Mouse (Mus musculus) midbrain, embryonic 13.5 days (tissue): ENCODE measurements around the gene Tango6. TPM values are rescaled to one million over a fixed set of nuclear protein-coding genes. Genes with fewer than 3 reads are reported as not detected.
A peak's percentile ranks its signal among the peaks of the same experiment; 100 is the strongest.

Experiments
- ATAC-seq: fragments of 200-750 bp; cut with Nextera tagmentation; 2 replicates; pipeline ENCODE4 v1.8.0; 2017; ENCODE audit warnings: mild to moderate bottlenecking, moderate TSS enrichment, moderate library complexity
- H3K27ac ChIP-seq: fragments of 300-500 bp; sonication (generic); 2 replicates; pipeline ENCODE4 v1.5.1; 2015; ENCODE audit warnings: inconsistent platforms, mild to moderate bottlenecking, moderate library complexity
- H3K27me3 ChIP-seq: fragments of 300-500 bp; sonication (generic); 2 replicates; pipeline ENCODE4 v1.6.1; 2015; ENCODE audit warnings: mild to moderate bottlenecking, inconsistent platforms
- H3K36me3 ChIP-seq: fragments of 300-500 bp; sonication (generic); 2 replicates; pipeline ENCODE4 v1.6.1; 2015; ENCODE audit warnings: mild to moderate bottlenecking, inconsistent platforms
- H3K4me1 ChIP-seq: fragments of 300-500 bp; sonication (generic); replicated peaks from 2 replicates; pipeline ENCODE4 v1.6.1; 2015; ENCODE audit warnings: inconsistent platforms
- H3K4me2 ChIP-seq: fragments of 300-500 bp; sonication (generic); replicated peaks from 2 replicates; pipeline ENCODE4 v1.6.1; 2015; ENCODE audit warnings: moderate library complexity, mild to moderate bottlenecking, inconsistent platforms
- H3K4me3 ChIP-seq: fragments of 300-500 bp; sonication (generic); replicated peaks from 2 replicates; pipeline ENCODE4 v1.5.1; 2015; ENCODE audit warnings: mild to moderate bottlenecking, inconsistent platforms
- H3K9ac ChIP-seq: fragments of 300-500 bp; sonication (generic); replicated peaks from 2 replicates; pipeline ENCODE4 v1.6.1; 2015; ENCODE audit warnings: mild to moderate bottlenecking, inconsistent platforms
- H3K9me3 ChIP-seq: fragments of 300-500 bp; sonication (generic); 2 replicates; pipeline ENCODE4 v1.6.1; 2016; ENCODE audit warnings: mild to moderate bottlenecking, inconsistent platforms
- WGBS: fragments of 180-500 bp; shearing (Covaris S2); methylation state at CpG from one replicate; pipeline ENCODE4 v1.1.7; 2015; 5-methylcytosine and 5-hydroxymethylcytosine counted together
- polyA plus RNA-seq: library from polyadenylated mRNA; unstranded; fragments of >200 nt; fragmentation: Nextera tagmentation; extraction: Ambion mirVana; gene quantifications from 2 replicates; pipeline ENCODE4 v1.2.1, GENCODE M21; 2015

The Tango6 gene
- polyA plus RNA-seq, 1 experiment from 2014 or later: 7.5 TPM

- no peaks in the 10 kb centered on the region for H3K27me3 ChIP-seq
- H3K27ac ChIP-seq: peak overlapping the region; percentile 94
- peaks cover 18% of the 10 kb centered on the region for H3K36me3 ChIP-seq
- H3K9ac ChIP-seq: peak overlapping the region; percentile 93
- peak; percentile 86 for ATAC-seq
- peak overlapping the region; percentile 81 for H3K4me2 ChIP-seq
- peak overlapping the region; percentile 92 for H3K4me3 ChIP-seq
- H3K4me1 ChIP-seq: peaks cover 38% of the 10 kb centered on the region
- under 1% methylated on average over 41 of the region's 57 CpGs for WGBS
- H3K9me3 ChIP-seq: no peaks in the 10 kb centered on the region
These were observed 210.1 kb downstream of the Tango6 start for GRCm38 (mm10) chr8:106892806-106893451.

GRCm38 (mm10) chr8:106893481-106894156 is 210.8 kb downstream of the Tango6 start, which contains the start of gene Utp4:
TSS of gene Utp4 (plus strand) at chr8:106893636.
- ATAC-seq: peak; percentile 97
- Histone ChIP-seq H3K4me3 (peak within 1 kb of the TSS; percentile 92), H3K9me3 (no peaks in the 10 kb centered on the region), H3K9ac (peak within 1 kb of the TSS; percentile 93), H3K27me3 (no peaks in the 10 kb centered on the region), H3K27ac (peak within 1 kb of the TSS; percentile 94), H3K4me1 (peaks cover 36% of the 10 kb centered on the region), H3K4me2 (peak within 1 kb of the TSS; percentile 81), H3K36me3 (peaks cover 25% of the 10 kb centered on the region)
- WGBS: under 1% methylated on average over 49 of the region's 63 CpGs

GRCm38 (mm10) chr8:106899473-106899872 is 216.6 kb downstream of the Tango6 start:
- Histone ChIP-seq H3K4me3 (no peak overlapping the region), H3K27me3 (no peaks in the 10 kb centered on the region), H3K9ac (no peak overlapping the region), H3K27ac (no peak overlapping the region), H3K4me2 (no peak overlapping the region), H3K4me1 (peaks cover 4% of the 10 kb centered on the region; the same call in 1 of the 2 replicates), H3K36me3 (peaks cover 81% of the 10 kb centered on the region), H3K9me3 (no peaks in the 10 kb centered on the region)
- ATAC-seq: no peak
- WGBS: 90% methylated on average over 5 of the region's 5 CpGs

Other genes with a start within 250 kb of the Tango6 start
- gene 6030452D12Rik, start 182.5 kb upstream of the Tango6 start, polyA plus RNA-seq: not detected in 2 replicates
- gene Cdh3, start 172.2 kb upstream of the Tango6 start, polyA plus RNA-seq: 0.28 and 0.46 TPM in 2 replicates
- 7.6 and 9.2 TPM in 2 replicates for gene Gm10073, start 109.6 kb upstream of the Tango6 start, polyA plus RNA-seq
- gene Cdh1, start 79.7 kb upstream of the Tango6 start, polyA plus RNA-seq: 3.3 and 4.0 TPM in 2 replicates
- gene Has3, start 187.2 kb downstream of the Tango6 start, polyA plus RNA-seq: 0.97 and 1.3 TPM in 2 replicates
- 44.9 and 48.1 TPM in 2 replicates for gene Utp4, start 210.6 kb downstream of the Tango6 start, polyA plus RNA-seq